8 mouse cellular contexts compared by ENCODE assay signal in the genomic region with DNA sequence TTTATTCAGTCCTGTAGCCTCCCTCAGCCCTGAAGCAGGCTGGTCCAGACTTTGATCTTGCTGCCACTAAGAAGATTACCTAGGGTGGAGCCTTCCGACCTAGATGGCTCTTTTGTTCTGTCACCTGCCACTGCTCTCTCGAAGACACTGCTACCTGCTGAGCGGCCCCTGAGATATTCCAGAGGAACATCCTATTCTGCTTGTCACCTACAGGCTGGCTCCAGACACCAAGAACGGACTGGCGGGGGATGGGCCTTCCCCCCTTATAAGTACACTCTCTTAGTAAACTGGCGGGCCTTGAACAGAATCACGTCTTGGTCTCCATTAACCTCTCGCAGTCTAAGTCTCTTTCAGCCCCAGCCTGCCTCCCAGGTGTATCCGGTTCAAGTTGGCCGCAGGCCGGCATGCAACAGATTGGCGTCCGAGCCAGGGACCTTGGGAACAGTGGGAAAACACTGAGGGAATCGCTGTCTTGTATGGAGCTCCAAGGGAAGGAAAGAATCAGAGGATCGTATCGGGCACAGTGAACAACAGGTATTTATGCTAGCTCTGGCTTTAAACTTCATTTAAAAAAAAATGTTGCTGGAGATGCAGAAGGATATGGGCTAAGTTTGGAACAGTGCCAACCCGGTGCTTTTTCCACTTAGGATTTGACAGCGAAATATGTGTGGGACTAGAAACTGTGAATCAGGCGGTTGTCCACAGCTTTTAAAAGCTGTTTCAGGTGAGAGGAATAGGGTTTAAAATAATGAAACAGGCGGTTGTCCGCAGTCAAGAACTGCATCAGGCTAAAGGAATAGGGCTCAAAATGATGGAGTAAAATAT. TPM values are rescaled to one million over a fixed set of nuclear protein-coding genes. Genes with fewer than 3 reads are reported as not detected.
DNase-seq lines count a peak whose midpoint lies in the region; ATAC-seq lines count a peak whose summit lies in the region.
"Not testable (repeated sequence)": the region's sequence is repeated elsewhere in the genome, so short reads cannot be mapped to it uniquely, and the experiment has no call there.

No protein-coding gene starts in this region.

- DNase-seq in adrenal gland, postnatal 14 days = peak; percentile 9
- DNase-seq in embryonic facial prominence, embryonic 11.5 days (ENCODE audit: low spot score) = peak; percentile 30
- peak; percentile 6 to 47 for DNase-seq in frontal cortex, postnatal 36 days (ENCODE audit: low spot score in 2 of 2)
- peak; percentile 21 to 30 for DNase-seq in heart, postnatal 10 days
- peak; percentile 4 for DNase-seq in left cerebral cortex, postnatal 4 days
- peak; percentile 9 to 12 for DNase-seq in right cerebral cortex, postnatal 36 days (ENCODE audit: low spot score in 2 of 2)

- not testable (repeated sequence) for ATAC-seq in embryonic facial prominence, embryonic 11.5 days (replicated peaks; ENCODE audit: insufficient number of reproducible peaks, low FRiP score, low TSS enrichment, low read depth); kidney, embryonic 16.5 days (ENCODE audit: low FRiP score, low TSS enrichment)
- 0 out of 2 replicates have a peak, but pooled peaks have one; percentile 17 for ATAC-seq in midbrain, embryonic 15.5 days (replicated peaks)

- intact Hi-C loops in heart, postnatal 10 days (cut with DNase I); left cerebral cortex, postnatal 4 days (cut with DNase I): not testable (repeated sequence)

- not testable (repeated sequence) for H3K9me3 ChIP-seq in embryonic facial prominence, embryonic 11.5 days (replicated peaks; ENCODE audit: control insufficient read depth, low read length); kidney, embryonic 16.5 days (ENCODE audit: low read length); midbrain, embryonic 15.5 days

- H3K9ac ChIP-seq in embryonic facial prominence, embryonic 11.5 days (replicated peaks; ENCODE audit: low read length); kidney, embryonic 16.5 days (replicated peaks; ENCODE audit: low read length); midbrain, embryonic 15.5 days: not testable (repeated sequence)

- H3K4me3 ChIP-seq in embryonic facial prominence, embryonic 11.5 days (ENCODE audit: low read depth, low read length); kidney, embryonic 16.5 days (ENCODE audit: low read length); midbrain, embryonic 15.5 days: not testable (repeated sequence)

- H3K4me1 ChIP-seq in embryonic facial prominence, embryonic 11.5 days (ENCODE audit: control insufficient read depth, insufficient read depth, low read length); kidney, embryonic 16.5 days (ENCODE audit: insufficient read depth, low read length); midbrain, embryonic 15.5 days: not testable (repeated sequence)

- not testable (repeated sequence) for H3K4me2 ChIP-seq in embryonic facial prominence, embryonic 11.5 days (ENCODE audit: low read depth, low read length)
- peak overlapping the region; percentile 34 for H3K4me2 ChIP-seq in kidney, embryonic 16.5 days (replicated peaks; ENCODE audit: low read depth, low read length)
- H3K4me2 ChIP-seq in midbrain, embryonic 15.5 days = peak overlapping the region; percentile 30

- not testable (repeated sequence) for H3K27me3 ChIP-seq in embryonic facial prominence, embryonic 11.5 days (ENCODE audit: control insufficient read depth, insufficient read depth, low read length); kidney, embryonic 16.5 days (ENCODE audit: insufficient read depth, low read length); midbrain, embryonic 15.5 days (replicated peaks)

- H3K36me3 ChIP-seq in embryonic facial prominence, embryonic 11.5 days (replicated peaks; ENCODE audit: control insufficient read depth, insufficient read depth, low read depth, low read length); kidney, embryonic 16.5 days (ENCODE audit: insufficient read depth, low read length); midbrain, embryonic 15.5 days (replicated peaks): not testable (repeated sequence)

- H3K27ac ChIP-seq in embryonic facial prominence, embryonic 11.5 days (replicated peaks; ENCODE audit: low read depth, low read length); kidney, embryonic 16.5 days (ENCODE audit: low read length); midbrain, embryonic 15.5 days: not testable (repeated sequence)

- WGBS in embryonic facial prominence, embryonic 11.5 days = 29% methylated on average over 21 of the region's 21 CpGs
- WGBS in kidney, embryonic 16.5 days = 30% methylated on average over 21 of the region's 21 CpGs
- 31% methylated on average over 21 of the region's 21 CpGs for WGBS in midbrain, embryonic 15.5 days

RNA-seq across cellular contexts. Expression of a gene that starts 41.6 kb away (rescaled TPM):
- total RNA-seq in adrenal gland, postnatal 14 days (2021) = 26.3 and 30.5 TPM in 2 replicates
- polyA plus RNA-seq in embryonic facial prominence, embryonic 11.5 days (2014; fragmentation: Nextera tagmentation; extraction: Ambion mirVana) = 114 and 138 TPM in 2 replicates
- 10 to 100 TPM; 42.5 to 43.1 TPM for total RNA-seq in heart, postnatal 10 days (2021)
- 64.1 and 66.0 TPM in 2 replicates for polyA plus RNA-seq in kidney, embryonic 16.5 days (2015; fragmentation: Nextera tagmentation; extraction: Ambion mirVana)
- 10 to 100 TPM; 38.7 to 40.7 TPM for total RNA-seq in left cerebral cortex, postnatal 4 days (2021)
- polyA plus RNA-seq in midbrain, embryonic 15.5 days (2015; fragmentation: Nextera tagmentation; extraction: Ambion mirVana) = 54.0 and 54.3 TPM in 2 replicates

RNA-seq across cellular contexts. Expression of a gene that starts 41.7 kb away (rescaled TPM):
- not detected in 2 replicates for total RNA-seq in adrenal gland, postnatal 14 days (2021)
- 1.4 and 1.6 TPM in 2 replicates for polyA plus RNA-seq in embryonic facial prominence, embryonic 11.5 days (2014; fragmentation: Nextera tagmentation; extraction: Ambion mirVana)
- not detected for total RNA-seq in heart, postnatal 10 days (2021)
- 0.39 and 0.84 TPM in 2 replicates for polyA plus RNA-seq in kidney, embryonic 16.5 days (2015; fragmentation: Nextera tagmentation; extraction: Ambion mirVana)
- under 1 TPM; 0.34 to 0.54 TPM for total RNA-seq in left cerebral cortex, postnatal 4 days (2021)
- 2.3 and 2.6 TPM in 2 replicates for polyA plus RNA-seq in midbrain, embryonic 15.5 days (2015; fragmentation: Nextera tagmentation; extraction: Ambion mirVana)

RNA-seq across cellular contexts. Expression of a gene that starts 41.7 kb away (rescaled TPM):
- total RNA-seq in adrenal gland, postnatal 14 days (2021) = 4.8 TPM in 1 of 2 replicates, not detected in the other
- polyA plus RNA-seq in embryonic facial prominence, embryonic 11.5 days (2014; fragmentation: Nextera tagmentation; extraction: Ambion mirVana) = not detected in 2 replicates
- total RNA-seq in heart, postnatal 10 days (2021) = 1 to 10 TPM in 1 of 2 experiments, not detected in 1; 8.0 TPM
- 6.2 TPM in 1 of 2 replicates, not detected in the other for polyA plus RNA-seq in kidney, embryonic 16.5 days (2015; fragmentation: Nextera tagmentation; extraction: Ambion mirVana)
- not detected for total RNA-seq in left cerebral cortex, postnatal 4 days (2021)
- 0.87 and 3.5 TPM in 2 replicates for polyA plus RNA-seq in midbrain, embryonic 15.5 days (2015; fragmentation: Nextera tagmentation; extraction: Ambion mirVana)
